14 mouse cellular contexts compared by ENCODE assay signal in the genomic region with DNA sequence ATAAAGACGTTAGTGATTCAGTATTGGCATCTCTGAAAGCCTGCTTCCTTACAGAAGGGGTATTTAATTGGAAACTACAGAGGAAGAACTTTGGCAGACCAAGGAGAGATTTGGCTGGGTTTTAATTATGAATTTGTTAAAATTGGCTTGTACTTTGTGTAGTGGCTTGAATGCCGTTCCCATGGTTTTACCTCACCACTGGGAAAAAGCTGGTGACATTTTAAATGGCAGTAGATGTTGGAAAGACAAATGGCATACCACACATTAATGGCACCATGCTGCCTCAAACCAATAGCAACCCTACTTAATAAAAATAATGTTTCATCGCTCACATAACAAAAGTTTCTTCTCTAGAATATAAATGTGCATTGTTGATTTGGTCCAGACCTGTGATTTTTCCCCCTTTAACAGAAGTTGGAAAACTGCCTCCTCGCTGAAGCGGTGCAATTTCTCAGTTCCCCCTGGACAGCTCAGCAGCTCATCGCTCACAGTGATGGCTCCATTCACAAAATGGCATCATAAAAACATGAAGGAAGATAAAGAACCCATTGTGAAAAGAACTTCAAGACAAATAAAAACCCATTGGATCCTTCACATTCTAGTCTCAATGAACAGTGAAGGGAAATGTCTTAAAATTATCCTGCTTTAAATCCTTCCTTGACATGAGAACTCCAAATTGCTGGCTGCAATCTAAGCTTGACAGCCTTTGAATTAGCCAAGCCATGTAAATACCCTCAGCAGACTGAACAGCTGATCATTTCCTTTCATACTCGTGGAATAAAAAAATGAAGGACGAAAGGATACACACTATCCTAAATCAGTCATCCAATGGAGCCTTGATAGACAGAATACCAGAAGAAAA.
DNase-seq lines count a peak whose midpoint lies in the region; ATAC-seq lines count a peak whose summit lies in the region.
"Had no signal": no experiment of that assay in that cellular context is flagged by ENCODE, and none has a peak within 500 bp of the region (broad histone marks: within the 10 kb centered on the region; RNA-seq: fewer than 3 reads in every experiment).

No protein-coding gene starts in this region.

- H3K36me3 ChIP-seq in forebrain, embryonic 14.5 days (ENCODE audit: control insufficient read depth, insufficient read depth, low read length), result no peaks in the 10 kb centered on the region
- no peaks in the 10 kb centered on the region for H3K36me3 ChIP-seq in forebrain, embryonic 11.5 days (ENCODE audit: control insufficient read depth, insufficient read depth, low read length)
- no peaks in the 10 kb centered on the region for H3K36me3 ChIP-seq in hindbrain, embryonic 16.5 days (ENCODE audit: control insufficient read depth, insufficient read depth, low read length)
- H3K36me3 ChIP-seq in neural tube, embryonic 15.5 days, result no peaks in the 10 kb centered on the region
- H3K36me3 ChIP-seq: intestine, embryonic 15.5 days; limb, embryonic 12.5 days had no signal

- H3K4me2 ChIP-seq in forebrain, embryonic 14.5 days (ENCODE audit: low read length), result no peak overlapping the region
- H3K4me2 ChIP-seq in forebrain, embryonic 11.5 days (ENCODE audit: low read depth, low read length, severe bottlenecking), result no peak overlapping the region
- H3K4me2 ChIP-seq in hindbrain, embryonic 16.5 days (ENCODE audit: low read length), result no peak overlapping the region
- H3K4me2 ChIP-seq in neural tube, embryonic 15.5 days, result no peak overlapping the region
- H3K4me2 ChIP-seq: intestine, embryonic 15.5 days; limb, embryonic 12.5 days had no signal

- no peak overlapping the region for H3K27ac ChIP-seq in forebrain, embryonic 14.5 days (ENCODE audit: low read depth, low read length)
- H3K27ac ChIP-seq in forebrain, embryonic 11.5 days (ENCODE audit: low read depth, low read length), result no peak overlapping the region
- H3K27ac ChIP-seq in hindbrain, embryonic 16.5 days (ENCODE audit: low read depth, low read length), result no peak overlapping the region
- no peak overlapping the region for H3K27ac ChIP-seq in neural tube, embryonic 15.5 days (replicated peaks)
- H3K27ac ChIP-seq: intestine, embryonic 15.5 days; limb, embryonic 12.5 days had no signal

- H3K4me1 ChIP-seq in forebrain, embryonic 14.5 days (ENCODE audit: control insufficient read depth, insufficient read depth, low read length), result no peaks in the 10 kb centered on the region
- H3K4me1 ChIP-seq in forebrain, embryonic 11.5 days (replicated peaks; ENCODE audit: control insufficient read depth, insufficient read depth, low read length), result no peaks in the 10 kb centered on the region
- H3K4me1 ChIP-seq in hindbrain, embryonic 16.5 days (ENCODE audit: control insufficient read depth, insufficient read depth, low read depth, low read length), result no peaks in the 10 kb centered on the region
- no peaks in the 10 kb centered on the region for H3K4me1 ChIP-seq in neural tube, embryonic 15.5 days
- H3K4me1 ChIP-seq: intestine, embryonic 15.5 days; limb, embryonic 12.5 days had no signal

- DNase-seq in forebrain, embryonic 14.5 days (ENCODE audit: low spot score), result peak; percentile 73
- DNase-seq in forebrain, embryonic 11.5 days (ENCODE audit: low spot score), result no peak
- DNase-seq in left cerebral cortex, adult 9 months (ENCODE audit: low spot score in 2 of 2), result peak; percentile 31 to 35
- no peak for DNase-seq in left cerebral cortex, postnatal 36 days (ENCODE audit: low spot score in 2 of 2)
- DNase-seq in embryo, embryonic 9.5 days (ENCODE audit: extremely low spot score), result no peak
- DNase-seq: heart, adult 11 months; kidney, postnatal 10 days; lung, postnatal 36 days; thymus, postnatal 25 days had no signal

- intact Hi-C loops in left cerebral cortex, postnatal 36 days (cut with DNase I), result no loop called here

- no peaks in the 10 kb centered on the region for H3K27me3 ChIP-seq in forebrain, embryonic 14.5 days (replicated peaks; ENCODE audit: control insufficient read depth, insufficient read depth, low read length)
- no peaks in the 10 kb centered on the region for H3K27me3 ChIP-seq in forebrain, embryonic 11.5 days (ENCODE audit: control insufficient read depth, insufficient read depth, low read length)
- H3K27me3 ChIP-seq in hindbrain, embryonic 16.5 days (replicated peaks; ENCODE audit: control insufficient read depth, insufficient read depth, low read length), result no peaks in the 10 kb centered on the region
- no peaks in the 10 kb centered on the region for H3K27me3 ChIP-seq in neural tube, embryonic 15.5 days (replicated peaks)
- H3K27me3 ChIP-seq: intestine, embryonic 15.5 days; limb, embryonic 12.5 days had no signal

- H3K4me3 ChIP-seq in forebrain, embryonic 14.5 days (ENCODE audit: low read depth, low read length), result no peak overlapping the region
- H3K4me3 ChIP-seq in forebrain, embryonic 11.5 days (ENCODE audit: low read depth, low read length), result no peak overlapping the region
- no peak overlapping the region for H3K4me3 ChIP-seq in hindbrain, embryonic 16.5 days (ENCODE audit: low read length)
- no peak overlapping the region for H3K4me3 ChIP-seq in neural tube, embryonic 15.5 days (replicated peaks)
- H3K4me3 ChIP-seq: intestine, embryonic 15.5 days; limb, embryonic 12.5 days had no signal

- H3K9ac ChIP-seq in forebrain, embryonic 14.5 days (ENCODE audit: low read length), result no peak overlapping the region
- H3K9ac ChIP-seq in forebrain, embryonic 11.5 days (ENCODE audit: low read length), result no peak overlapping the region
- no peak overlapping the region for H3K9ac ChIP-seq in hindbrain, embryonic 16.5 days (ENCODE audit: low read depth, low read length)
- H3K9ac ChIP-seq in neural tube, embryonic 15.5 days (replicated peaks), result no peak overlapping the region
- H3K9ac ChIP-seq: intestine, embryonic 15.5 days; limb, embryonic 12.5 days had no signal

- 65% methylated on average over 8 of the region's 8 CpGs for WGBS in forebrain, embryonic 14.5 days
- WGBS in forebrain, embryonic 11.5 days, result 89% methylated on average over 8 of the region's 8 CpGs
- WGBS in hindbrain, embryonic 16.5 days, result 60% methylated on average over 8 of the region's 8 CpGs
- WGBS in neural tube, embryonic 15.5 days, result 32% methylated on average over 8 of the region's 8 CpGs

- ATAC-seq in forebrain, embryonic 14.5 days, result peak; percentile 66; the same call in 1 of the 2 replicates
- no peak for ATAC-seq in forebrain, embryonic 11.5 days (replicated peaks; ENCODE audit: low FRiP score)
- peak; percentile 93 for ATAC-seq in hindbrain, embryonic 16.5 days
- ATAC-seq in neural tube, embryonic 15.5 days (ENCODE audit: low FRiP score), result peak; percentile 76
- ATAC-seq: intestine, embryonic 15.5 days; midbrain, embryonic 16.5 days had no signal

- no peaks in the 10 kb centered on the region for H3K9me3 ChIP-seq in forebrain, embryonic 14.5 days (replicated peaks; ENCODE audit: control insufficient read depth, low read length)
- H3K9me3 ChIP-seq in forebrain, embryonic 11.5 days (ENCODE audit: control insufficient read depth, low read length), result no peaks in the 10 kb centered on the region
- no peaks in the 10 kb centered on the region for H3K9me3 ChIP-seq in hindbrain, embryonic 16.5 days (ENCODE audit: control insufficient read depth, low read length)
- H3K9me3 ChIP-seq in neural tube, embryonic 15.5 days (replicated peaks), result no peaks in the 10 kb centered on the region
- H3K9me3 ChIP-seq: intestine, embryonic 15.5 days; limb, embryonic 12.5 days had no signal

Comparison
In these comparisons a context has a peak if more than half of its experiments do, and no peak if none do; other contexts are left out.
1. DNase-seq: peak in forebrain, embryonic 14.5 days (single experiment) and left cerebral cortex, adult 9 months (2 of 2); none in forebrain, embryonic 11.5 days (single experiment), left cerebral cortex, postnatal 36 days (0 of 2) and embryo, embryonic 9.5 days (single experiment).